Mouse (Mus musculus): ENCODE measurements at regions not wholly inside any gene's neighbourhood (a gene's known extent, or its start where the extent isn't known, plus 50 kb on each side); places are given as distances from the start of the nearest gene placed in this dataset.

- no peak for ATAC-seq
- Histone ChIP-seq H3K9me3 (replicated peaks; ENCODE audit: control insufficient read depth, low read length, poor library complexity, severe bottlenecking) (no peaks in the 10 kb centered on the region), H3K9ac (ENCODE audit: low read depth, low read length) (no peak overlapping the region), H3K36me3 (ENCODE audit: control insufficient read depth, insufficient read depth, low read length) (no peaks in the 10 kb centered on the region), H3K27me3 (ENCODE audit: control insufficient read depth, insufficient read depth, low read depth, low read length) (no peaks in the 10 kb centered on the region), H3K27ac (ENCODE audit: low read length) (no peak overlapping the region), H3K4me3 (ENCODE audit: low read depth, low read length) (no peak overlapping the region), H3K4me1 (ENCODE audit: control insufficient read depth, insufficient read depth, low read length) (no peaks in the 10 kb centered on the region), H3K4me2 (ENCODE audit: low read length) (no peak overlapping the region)
- 94% methylated on average over 3 of the region's 3 CpGs for whole genome bisulfite sequencing
Observed at GRCm38 (mm10) chr3:144137483-144137882, 67.5 kb downstream of the Lmo4 start.

GRCm38 (mm10) chr3:144136432-144136831 is 68.6 kb downstream of the Lmo4 start:
- Histone ChIP-seq H3K9me3 (replicated peaks; ENCODE audit: control insufficient read depth, low read length, poor library complexity, severe bottlenecking) (no peaks in the 10 kb centered on the region), H3K27ac (ENCODE audit: low read length) (no peak overlapping the region), H3K27me3 (ENCODE audit: control insufficient read depth, insufficient read depth, low read depth, low read length) (no peaks in the 10 kb centered on the region), H3K36me3 (ENCODE audit: control insufficient read depth, insufficient read depth, low read length) (no peaks in the 10 kb centered on the region), H3K4me2 (ENCODE audit: low read length) (no peak overlapping the region), H3K4me3 (ENCODE audit: low read depth, low read length) (no peak overlapping the region), H3K9ac (ENCODE audit: low read depth, low read length) (no peak overlapping the region), H3K4me1 (ENCODE audit: control insufficient read depth, insufficient read depth, low read length) (no peaks in the 10 kb centered on the region)
- ATAC-seq = no peak
- 51% methylated on average over 2 of the region's 2 CpGs for WGBS

- Histone ChIP-seq H3K4me1 (ENCODE audit: control insufficient read depth, insufficient read depth, low read length) (no peaks in the 10 kb centered on the region), H3K9ac (ENCODE audit: low read depth, low read length) (no peak overlapping the region), H3K27ac (ENCODE audit: low read length) (no peak overlapping the region), H3K9me3 (replicated peaks; ENCODE audit: control insufficient read depth, low read length, poor library complexity, severe bottlenecking) (no peaks in the 10 kb centered on the region), H3K4me2 (ENCODE audit: low read length) (no peak overlapping the region), H3K4me3 (ENCODE audit: low read depth, low read length) (no peak overlapping the region), H3K36me3 (ENCODE audit: control insufficient read depth, insufficient read depth, low read length) (no peaks in the 10 kb centered on the region), H3K27me3 (ENCODE audit: control insufficient read depth, insufficient read depth, low read depth, low read length) (no peaks in the 10 kb centered on the region)
- WGBS = 99% methylated on average over 6 of the region's 6 CpGs
- ATAC-seq = no peak
Observed at GRCm38 (mm10) chr3:144135646-144136045, 69.4 kb downstream of the Lmo4 start.

GRCm38 (mm10) chr3:144128042-144128441 is 77.0 kb downstream of the Lmo4 start:
- no peak overlapping the region for H3K4me3 ChIP-seq (ENCODE audit: low read depth, low read length)
- H3K36me3 ChIP-seq (ENCODE audit: control insufficient read depth, insufficient read depth, low read length) = no peaks in the 10 kb centered on the region
- no peaks in the 10 kb centered on the region for H3K9me3 ChIP-seq (replicated peaks; ENCODE audit: control insufficient read depth, low read length, poor library complexity, severe bottlenecking)
- H3K4me2 ChIP-seq (ENCODE audit: low read length) = no peak overlapping the region
- H3K9ac ChIP-seq (ENCODE audit: low read depth, low read length) = no peak overlapping the region
- H3K27me3 ChIP-seq (ENCODE audit: control insufficient read depth, insufficient read depth, low read depth, low read length) = no peaks in the 10 kb centered on the region
- WGBS = 93% methylated on average over 4 of the region's 4 CpGs
- no peaks in the 10 kb centered on the region for H3K4me1 ChIP-seq (ENCODE audit: control insufficient read depth, insufficient read depth, low read length)
- ATAC-seq = no peak
- no peak overlapping the region for H3K27ac ChIP-seq (ENCODE audit: low read length)

- WGBS = 54% methylated on average over 4 of the region's 4 CpGs
- H3K9ac ChIP-seq (ENCODE audit: low read depth, low read length) = no peak overlapping the region
- H3K4me3 ChIP-seq (ENCODE audit: low read depth, low read length) = no peak overlapping the region
- H3K4me2 ChIP-seq (ENCODE audit: low read length) = no peak overlapping the region
- H3K27ac ChIP-seq (ENCODE audit: low read length) = no peak overlapping the region
- no peaks in the 10 kb centered on the region for H3K9me3 ChIP-seq (replicated peaks; ENCODE audit: control insufficient read depth, low read length, poor library complexity, severe bottlenecking)
- H3K4me1 ChIP-seq (ENCODE audit: control insufficient read depth, insufficient read depth, low read length) = no peaks in the 10 kb centered on the region
- 0 out of 2 replicates have a peak, but pooled peaks have one; percentile 71 for ATAC-seq
- no peaks in the 10 kb centered on the region for H3K36me3 ChIP-seq (ENCODE audit: control insufficient read depth, insufficient read depth, low read length)
- no peaks in the 10 kb centered on the region for H3K27me3 ChIP-seq (ENCODE audit: control insufficient read depth, insufficient read depth, low read depth, low read length)
Observed at GRCm38 (mm10) chr3:144124353-144124752, 80.7 kb downstream of the Lmo4 start.

GRCm38 (mm10) chr3:144123361-144124072 is 81.5 kb downstream of the Lmo4 start:
- H3K27me3 ChIP-seq (ENCODE audit: control insufficient read depth, insufficient read depth, low read depth, low read length) = no peaks in the 10 kb centered on the region
- H3K9me3 ChIP-seq (replicated peaks; ENCODE audit: control insufficient read depth, low read length, poor library complexity, severe bottlenecking) = no peaks in the 10 kb centered on the region
- no peaks in the 10 kb centered on the region for H3K4me1 ChIP-seq (ENCODE audit: control insufficient read depth, insufficient read depth, low read length)
- no peak overlapping the region for H3K4me3 ChIP-seq (ENCODE audit: low read depth, low read length)
- ATAC-seq = no peak
- H3K27ac ChIP-seq (ENCODE audit: low read length) = no peak overlapping the region
- no peaks in the 10 kb centered on the region for H3K36me3 ChIP-seq (ENCODE audit: control insufficient read depth, insufficient read depth, low read length)
- no peak overlapping the region for H3K4me2 ChIP-seq (ENCODE audit: low read length)
- WGBS = 94% methylated on average over 6 of the region's 6 CpGs
- H3K9ac ChIP-seq (ENCODE audit: low read depth, low read length) = no peak overlapping the region

GRCm38 (mm10) chr3:144119076-144119475 is 85.9 kb downstream of the Lmo4 start:
- no peaks in the 10 kb centered on the region for H3K36me3 ChIP-seq (ENCODE audit: control insufficient read depth, insufficient read depth, low read length)
- no peak overlapping the region for H3K9ac ChIP-seq (ENCODE audit: low read depth, low read length)
- no peak overlapping the region for H3K4me3 ChIP-seq (ENCODE audit: low read depth, low read length)
- H3K4me2 ChIP-seq (ENCODE audit: low read length) = no peak overlapping the region
- H3K9me3 ChIP-seq (replicated peaks; ENCODE audit: control insufficient read depth, low read length, poor library complexity, severe bottlenecking) = no peaks in the 10 kb centered on the region
- H3K4me1 ChIP-seq (ENCODE audit: control insufficient read depth, insufficient read depth, low read length) = no peaks in the 10 kb centered on the region
- no peak overlapping the region for H3K27ac ChIP-seq (ENCODE audit: low read length)
- no peaks in the 10 kb centered on the region for H3K27me3 ChIP-seq (ENCODE audit: control insufficient read depth, insufficient read depth, low read depth, low read length)
- ATAC-seq = no peak
- WGBS = 71% methylated on average over 3 of the region's 3 CpGs

GRCm38 (mm10) chr3:144113672-144114645 is 91.1 kb downstream of the Lmo4 start:
- no peak overlapping the region for H3K4me2 ChIP-seq (ENCODE audit: low read length)
- no peak overlapping the region for H3K27ac ChIP-seq (ENCODE audit: low read length)
- H3K27me3 ChIP-seq (ENCODE audit: control insufficient read depth, insufficient read depth, low read depth, low read length) = no peaks in the 10 kb centered on the region
- no peaks in the 10 kb centered on the region for H3K4me1 ChIP-seq (ENCODE audit: control insufficient read depth, insufficient read depth, low read length)
- H3K9me3 ChIP-seq (replicated peaks; ENCODE audit: control insufficient read depth, low read length, poor library complexity, severe bottlenecking) = no peaks in the 10 kb centered on the region
- ATAC-seq = no peak
- H3K36me3 ChIP-seq (ENCODE audit: control insufficient read depth, insufficient read depth, low read length) = no peaks in the 10 kb centered on the region
- WGBS = 82% methylated on average over 11 of the region's 11 CpGs
- no peak overlapping the region for H3K9ac ChIP-seq (ENCODE audit: low read depth, low read length)
- H3K4me3 ChIP-seq (ENCODE audit: low read depth, low read length) = no peak overlapping the region
